Mouse (Mus musculus): ENCODE results near the gene Cln6. TPM values are rescaled to one million over a fixed set of nuclear protein-coding genes. Genes with fewer than 3 reads are reported as not detected.
"Not testable (repeated sequence)": the region's sequence is repeated elsewhere in the genome, so short reads cannot be mapped to it uniquely, and the experiment has no call there.

Gene Cln6
- total RNA-seq (2021) = 10 to 100 TPM; 14.4 to 18.6 TPM
- long read RNA-seq, experiment 1, transcript Cln6-201 (7 exons, 2,142 nt) = major isoform, 6 of 7 reads
- long read RNA-seq, experiment 1, partial matches to known transcripts = 0 of 7 reads
- long read RNA-seq, experiment 1, other reads (novel, unspliced or antisense) = 1 of 7 reads
- long read RNA-seq, experiment 2, transcript Cln6-201 (7 exons, 2,142 nt) = major isoform, 5 of 5 reads
- long read RNA-seq, experiment 2, partial matches to known transcripts = 0 of 5 reads
- long read RNA-seq, experiment 2, other reads (novel, unspliced or antisense) = 0 of 5 reads

GRCm38 (mm10) chr9:62838506-62839171 lies at the start of gene Cln6:
Gene Cln6 (plus strand): TSS chr9:62838785.
- intact Hi-C loops (cut with DNase I) = no loop called here
- peak; percentile 61 to 63 for DNase-seq

GRCm38 (mm10) chr9:62789856-62790255 lies 48.7 kb upstream of the Cln6 start:
- no peak for DNase-seq
- intact Hi-C loops (cut with DNase I) = no loop called here

- intact Hi-C loops (cut with DNase I); DNase-seq: not testable (repeated sequence)
These were observed 39.4 kb upstream of the Cln6 start for GRCm38 (mm10) chr9:62799218-62799617.

GRCm38 (mm10) chr9:62810095-62810494 lies 28.5 kb upstream of the Cln6 start:
- no peak for DNase-seq
- intact Hi-C loops (cut with DNase I) = no loop called here

GRCm38 (mm10) chr9:62810543-62811515 lies 27.8 kb upstream of the Cln6 start:
- no peak for DNase-seq
- intact Hi-C loops (cut with DNase I) = no loop called here

- DNase-seq = peak; percentile 83 to 90
- intact Hi-C loops (cut with DNase I) = no loop called here
These were observed 27.0 kb upstream of the Cln6 start, which contains the start of gene Fem1b for GRCm38 (mm10) chr9:62811516-62812121. Gene Fem1b (minus strand): TSS chr9:62811934.

- intact Hi-C loops (cut with DNase I) = no loop called here
- DNase-seq = no peak
These were observed 26.2 kb upstream of the Cln6 start for GRCm38 (mm10) chr9:62812216-62813049.

GRCm38 (mm10) chr9:62814751-62815150 lies 23.8 kb upstream of the Cln6 start:
- intact Hi-C loops (cut with DNase I) = no loop called here
- no peak for DNase-seq

- DNase-seq = no peak
- intact Hi-C loops (cut with DNase I) = no loop called here
These were observed 22.1 kb upstream of the Cln6 start for GRCm38 (mm10) chr9:62816323-62817098.

- DNase-seq = peak in 1 of 2 experiments; percentile 19
- intact Hi-C loops (cut with DNase I) = no loop called here
These were observed 21.4 kb upstream of the Cln6 start for GRCm38 (mm10) chr9:62817099-62817571.

- no peak for DNase-seq
- intact Hi-C loops (cut with DNase I) = no loop called here
These were observed 20.6 kb upstream of the Cln6 start for GRCm38 (mm10) chr9:62817828-62818614.

GRCm38 (mm10) chr9:62819494-62819893 lies 19.1 kb upstream of the Cln6 start:
- intact Hi-C loops (cut with DNase I) = no loop called here
- no peak for DNase-seq

- DNase-seq; intact Hi-C loops (cut with DNase I): not testable (repeated sequence)
These were observed 18.7 kb upstream of the Cln6 start for GRCm38 (mm10) chr9:62819910-62820309.

GRCm38 (mm10) chr9:62820829-62821228 lies 17.8 kb upstream of the Cln6 start:
- intact Hi-C loops (cut with DNase I) = no loop called here
- DNase-seq = no peak

- intact Hi-C loops (cut with DNase I) = no loop called here
- DNase-seq = no peak
These were observed 16.8 kb upstream of the Cln6 start for GRCm38 (mm10) chr9:62821811-62822210.

GRCm38 (mm10) chr9:62825791-62826393 lies 12.7 kb upstream of the Cln6 start:
- no peak for DNase-seq
- intact Hi-C loops (cut with DNase I) = loop anchor here (5.0 kb wide), 1 partner anchor 44 kb away; no protein-coding TSS in a partner anchor

GRCm38 (mm10) chr9:62826456-62826855 lies 12.1 kb upstream of the Cln6 start:
- intact Hi-C loops (cut with DNase I) = loop anchor here (5.0 kb wide), 1 partner anchor 44 kb away; no protein-coding TSS in a partner anchor
- DNase-seq = no peak

Data from gastrocnemius, postnatal 36 days (tissue).